In the genomic region with DNA sequence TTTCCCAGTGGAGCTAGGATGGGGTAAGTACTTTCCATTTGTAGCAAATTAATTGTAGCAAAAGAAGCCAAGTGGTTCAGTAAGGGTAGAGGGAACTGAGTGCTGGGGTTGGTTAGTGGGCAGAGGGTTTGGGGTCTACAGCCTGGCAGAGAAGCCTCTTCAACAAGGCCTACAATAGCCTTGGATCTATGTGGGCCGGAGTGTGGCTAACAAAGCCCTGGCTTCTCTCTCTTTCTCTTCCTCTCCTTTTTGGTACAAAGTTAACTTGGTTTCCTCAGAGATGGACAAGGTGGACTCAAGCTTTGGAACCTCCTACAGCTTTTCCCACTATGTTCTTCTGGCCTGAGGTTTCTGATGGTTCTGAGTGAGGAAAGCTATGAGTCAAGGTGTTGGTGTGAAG, we compare ENCODE assay signal across 16 mouse cellular contexts. TPM values are rescaled to one million over a fixed set of nuclear protein-coding genes. Genes with fewer than 3 reads are reported as not detected.
DNase-seq lines count a peak whose midpoint lies in the region; ATAC-seq and TF ChIP-seq lines count a peak whose summit lies in the region.
"Had no signal": no experiment of that assay in that cellular context is flagged by ENCODE, and none has a peak within 500 bp of the region (broad histone marks: within the 10 kb centered on the region; RNA-seq: fewer than 3 reads in every experiment).

No protein-coding gene starts in this region.

- H3K4me2 ChIP-seq in heart, embryonic 11.5 days: no peak overlapping the region
- H3K4me2 ChIP-seq in limb, embryonic 13.5 days (replicated peaks): 0 out of 2 replicates have a peak overlapping the region, but pooled peaks have one; percentile 2
- H3K4me2 ChIP-seq in stomach, postnatal 0 days (replicated peaks; ENCODE audit: low read depth): peak overlapping the region; percentile 76

- no peak overlapping the region for H3K27ac ChIP-seq in heart, embryonic 11.5 days (ENCODE audit: low read depth, low read length)
- H3K27ac ChIP-seq in heart, adult 2 months: no peak overlapping the region
- no peak overlapping the region for H3K27ac ChIP-seq in limb, embryonic 13.5 days
- H3K27ac ChIP-seq in stomach, postnatal 0 days (replicated peaks): peak overlapping the region; percentile 84

- no peaks in the 10 kb centered on the region for H3K9me3 ChIP-seq in heart, embryonic 11.5 days (replicated peaks; ENCODE audit: control insufficient read depth, low read length)
- H3K9me3 ChIP-seq in limb, embryonic 13.5 days: no peaks in the 10 kb centered on the region
- no peaks in the 10 kb centered on the region for H3K9me3 ChIP-seq in stomach, postnatal 0 days (ENCODE audit: control insufficient read depth, low read length)

- H3K9ac ChIP-seq in heart, embryonic 11.5 days (ENCODE audit: low read depth, low read length): no peak overlapping the region
- H3K9ac ChIP-seq in heart, adult 2 months (ENCODE audit: low read depth, low read length): no peak overlapping the region
- H3K9ac ChIP-seq in limb, embryonic 13.5 days: no peak overlapping the region
- H3K9ac ChIP-seq in stomach, postnatal 0 days (ENCODE audit: low read length): peak overlapping the region; percentile 50

- H3K79me2 ChIP-seq in heart, adult 2 months (replicated peaks; ENCODE audit: control insufficient read depth, insufficient read depth, low read length): no peaks in the 10 kb centered on the region

- TF ChIP-seq EP300 in heart, adult 2 months (IDR thresholded peaks at IDR 0.05; ENCODE audit: insufficient read depth, low read depth, low read length): no peak
- TF ChIP-seq EP300 in stomach, postnatal 0 days (optimal IDR thresholded peaks at IDR 0.05): no peak

- H3K27me3 ChIP-seq in heart, embryonic 11.5 days (ENCODE audit: control insufficient read depth, insufficient read depth, low read length): peaks cover 100% of the 10 kb centered on the region
- peaks cover 31% of the 10 kb centered on the region for H3K27me3 ChIP-seq in heart, adult 2 months (ENCODE audit: control insufficient read depth, insufficient read depth, low read length)
- peaks cover 73% of the 10 kb centered on the region for H3K27me3 ChIP-seq in limb, embryonic 13.5 days
- no peaks in the 10 kb centered on the region; the same call in 1 of the 2 replicates for H3K27me3 ChIP-seq in stomach, postnatal 0 days (ENCODE audit: control insufficient read depth, insufficient read depth, low read length)

- H3K36me3 ChIP-seq in heart, embryonic 11.5 days (ENCODE audit: control insufficient read depth, insufficient read depth, low read length): no peaks in the 10 kb centered on the region
- no peaks in the 10 kb centered on the region for H3K36me3 ChIP-seq in heart, adult 2 months (ENCODE audit: control insufficient read depth, insufficient read depth, low read length)
- peaks cover 32% of the 10 kb centered on the region for H3K36me3 ChIP-seq in limb, embryonic 13.5 days
- no peaks in the 10 kb centered on the region for H3K36me3 ChIP-seq in stomach, postnatal 0 days (ENCODE audit: control insufficient read depth, insufficient read depth, low read length)

- 0 out of 2 replicates have a peak overlapping the region, but pooled peaks have one; percentile 1 for H3K4me3 ChIP-seq in heart, embryonic 11.5 days (ENCODE audit: low read depth, low read length)
- no peak overlapping the region for H3K4me3 ChIP-seq in heart, adult 2 months
- H3K4me3 ChIP-seq in lung, adult 2 months (replicated peaks; ENCODE audit: extremely low read depth, low read depth, low read length): peak overlapping the region; percentile 43
- H3K4me3 ChIP-seq in limb, embryonic 13.5 days: no peak overlapping the region
- H3K4me3 ChIP-seq in stomach, postnatal 0 days (ENCODE audit: low read depth, low read length): peak overlapping the region; percentile 73

- H3K4me1 ChIP-seq in heart, embryonic 11.5 days (ENCODE audit: control insufficient read depth, insufficient read depth, low read length): peaks cover 12% of the 10 kb centered on the region
- no peaks in the 10 kb centered on the region for H3K4me1 ChIP-seq in heart, adult 2 months (ENCODE audit: control insufficient read depth, insufficient read depth, low read length)
- H3K4me1 ChIP-seq in lung, adult 2 months (ENCODE audit: control insufficient read depth, insufficient read depth, low read length): 0 out of 2 replicates have a peak, but pooled peaks cover 3% of the 10 kb centered on the region
- peaks cover 53% of the 10 kb centered on the region for H3K4me1 ChIP-seq in limb, embryonic 13.5 days
- no peaks in the 10 kb centered on the region for H3K4me1 ChIP-seq in stomach, postnatal 0 days (replicated peaks; ENCODE audit: control insufficient read depth, insufficient read depth)

- intact Hi-C loops in heart, adult 2 months (cut with DNase I): no loop called here

- no peak for TF ChIP-seq POLR2A in heart, adult 2 months (IDR thresholded peaks at IDR 0.05; ENCODE audit: insufficient read depth, low read depth, low read length)
- TF ChIP-seq POLR2A in lung, adult 2 months (IDR thresholded peaks at IDR 0.05; ENCODE audit: borderline replicate concordance, extremely low read depth, low read depth, low read length): no peak

- no peak for DNase-seq in heart, adult 2 months
- no peak for DNase-seq in lung, adult 2 months
- DNase-seq in lung, postnatal 25 days (ENCODE audit: low spot score): no peak
- peak; percentile 19 for DNase-seq in stomach, postnatal 0 days (ENCODE audit: low spot score)
- no peak for DNase-seq in c-Kit-positive CD71-positive TER-119-positive erythroid progenitor cells, embryonic 14.5 days (ENCODE audit: low spot score)
- DNase-seq in yolk sac, embryonic 10.5 days (ENCODE audit: low spot score): no peak
- DNase-seq: cerebellum, adult 9-10 months; left cerebral cortex, postnatal 4 days; midbrain, embryonic 14.5 days; right cerebral cortex, adult 18-20 months; thymus, postnatal 14 days had no signal

- no peak for ATAC-seq in heart, embryonic 11.5 days (replicated peaks; ENCODE audit: insufficient number of reproducible peaks, low FRiP score, low TSS enrichment)
- 0 out of 2 replicates have a peak, but pooled peaks have one; percentile 2 for ATAC-seq in limb, embryonic 13.5 days (ENCODE audit: low FRiP score, low read depth)
- ATAC-seq in stomach, postnatal 0 days (ENCODE audit: low FRiP score, low TSS enrichment): no peak

- 24% methylated on average over 1 of the region's 1 CpGs for WGBS in heart, embryonic 11.5 days (ENCODE audit: insufficient replicate concordance)
- 55% methylated on average over 1 of the region's 1 CpGs for WGBS in heart, adult 2 months
- WGBS in lung, adult 2 months: 39% methylated on average over 1 of the region's 1 CpGs
- 33% methylated on average over 1 of the region's 1 CpGs for WGBS in limb, embryonic 13.5 days
- WGBS in stomach, postnatal 0 days: 50% methylated on average over 1 of the region's 1 CpGs

- TF ChIP-seq CTCF in heart, adult 2 months (IDR thresholded peaks at IDR 0.05): no peak
- TF ChIP-seq CTCF in lung, adult 2 months (IDR thresholded peaks at IDR 0.05; ENCODE audit: insufficient read depth, low read length): no peak
- no peak for TF ChIP-seq CTCF in stomach, postnatal 0 days (IDR thresholded peaks at IDR 0.05; ENCODE audit: low read depth)

RNA-seq across cellular contexts. Expression of a gene that starts 3.1 kb away (rescaled TPM):
- 2.4 and 2.6 TPM in 2 replicates for polyA plus RNA-seq in heart, embryonic 11.5 days (2014; fragmentation: Nextera tagmentation; extraction: Ambion mirVana)
- under 1 TPM; 0.26 to 0.45 TPM for total RNA-seq in heart, adult 2 months (2021)
- 0.94 and 0.96 TPM in 2 replicates for polyA plus RNA-seq in heart, adult 2 months (2012; rRNA removed)
- polyA plus RNA-seq in lung, adult 2 months (2012; rRNA removed): 29.1 and 46.9 TPM in 2 replicates
- polyA plus RNA-seq in limb, embryonic 13.5 days (2015; fragmentation: Nextera tagmentation; extraction: Ambion mirVana): 4.8 and 5.3 TPM in 2 replicates
- polyA plus RNA-seq in stomach, postnatal 0 days (2015; fragmentation: Nextera tagmentation; extraction: Ambion mirVana): 8.4 and 8.9 TPM in 2 replicates
- total RNA-seq: left cerebral cortex, postnatal 4 days; neutrophil, adult 5-6 weeks had no signal
- polyA plus RNA-seq: midbrain, embryonic 14.5 days had no signal

RNA-seq across cellular contexts. Expression of a gene that starts 7.3 kb away (rescaled TPM):
- polyA plus RNA-seq in heart, embryonic 11.5 days (2014; fragmentation: Nextera tagmentation; extraction: Ambion mirVana): not detected in 2 replicates
- total RNA-seq in heart, adult 2 months (2021): not detected
- not detected in 2 replicates for polyA plus RNA-seq in heart, adult 2 months (2012; rRNA removed)
- 1.7 and 2.3 TPM in 2 replicates for polyA plus RNA-seq in lung, adult 2 months (2012; rRNA removed)
- 0.97 and 1.2 TPM in 2 replicates for polyA plus RNA-seq in limb, embryonic 13.5 days (2015; fragmentation: Nextera tagmentation; extraction: Ambion mirVana)
- 0.33 and 0.80 TPM in 2 replicates for polyA plus RNA-seq in stomach, postnatal 0 days (2015; fragmentation: Nextera tagmentation; extraction: Ambion mirVana)
- total RNA-seq: left cerebral cortex, postnatal 4 days; neutrophil, adult 5-6 weeks had no signal
- polyA plus RNA-seq: midbrain, embryonic 14.5 days had no signal

RNA-seq across cellular contexts. Expression of a gene that starts 9.7 kb away (rescaled TPM):
- 0.68 and 1.4 TPM in 2 replicates for polyA plus RNA-seq in heart, embryonic 11.5 days (2014; fragmentation: Nextera tagmentation; extraction: Ambion mirVana)
- under 1 TPM; 0.14 to 0.34 TPM for total RNA-seq in heart, adult 2 months (2021)
- polyA plus RNA-seq in heart, adult 2 months (2012; rRNA removed): 0.76 and 0.84 TPM in 2 replicates
- 5.7 and 8.4 TPM in 2 replicates for polyA plus RNA-seq in lung, adult 2 months (2012; rRNA removed)
- 0.52 and 0.96 TPM in 2 replicates for polyA plus RNA-seq in limb, embryonic 13.5 days (2015; fragmentation: Nextera tagmentation; extraction: Ambion mirVana)
- 2.5 and 2.6 TPM in 2 replicates for polyA plus RNA-seq in stomach, postnatal 0 days (2015; fragmentation: Nextera tagmentation; extraction: Ambion mirVana)
- total RNA-seq: left cerebral cortex, postnatal 4 days; neutrophil, adult 5-6 weeks had no signal
- polyA plus RNA-seq: midbrain, embryonic 14.5 days had no signal

RNA-seq across cellular contexts. Expression of a gene that starts 11.9 kb away (rescaled TPM):
- polyA plus RNA-seq in heart, embryonic 11.5 days (2014; fragmentation: Nextera tagmentation; extraction: Ambion mirVana): 1.5 and 2.2 TPM in 2 replicates
- total RNA-seq in heart, adult 2 months (2021): under 1 TPM; 0.55 to 0.76 TPM
- polyA plus RNA-seq in heart, adult 2 months (2012; rRNA removed): 0.53 and 1.3 TPM in 2 replicates
- polyA plus RNA-seq in lung, adult 2 months (2012; rRNA removed): 12.8 and 13.4 TPM in 2 replicates
- 5.9 and 6.3 TPM in 2 replicates for polyA plus RNA-seq in limb, embryonic 13.5 days (2015; fragmentation: Nextera tagmentation; extraction: Ambion mirVana)
- polyA plus RNA-seq in stomach, postnatal 0 days (2015; fragmentation: Nextera tagmentation; extraction: Ambion mirVana): 2.8 and 2.9 TPM in 2 replicates
- total RNA-seq: left cerebral cortex, postnatal 4 days; neutrophil, adult 5-6 weeks had no signal
- polyA plus RNA-seq: midbrain, embryonic 14.5 days had no signal

RNA-seq across cellular contexts. Expression of a gene that starts 11.9 kb away (rescaled TPM):
- polyA plus RNA-seq in heart, embryonic 11.5 days (2014; fragmentation: Nextera tagmentation; extraction: Ambion mirVana): not detected in 2 replicates
- total RNA-seq in heart, adult 2 months (2021): not detected
- not detected in 2 replicates for polyA plus RNA-seq in heart, adult 2 months (2012; rRNA removed)
- 0.37 and 0.39 TPM in 2 replicates for polyA plus RNA-seq in lung, adult 2 months (2012; rRNA removed)
- polyA plus RNA-seq in limb, embryonic 13.5 days (2015; fragmentation: Nextera tagmentation; extraction: Ambion mirVana): 0.29 TPM in 1 of 2 replicates, not detected in the other
- polyA plus RNA-seq in stomach, postnatal 0 days (2015; fragmentation: Nextera tagmentation; extraction: Ambion mirVana): 0.21 TPM in 1 of 2 replicates, not detected in the other
- total RNA-seq: adrenal gland, adult 18-20 months; left cerebral cortex, postnatal 4 days; neutrophil, adult 5-6 weeks had no signal
- polyA plus RNA-seq: brain, embryonic 14.5 days; midbrain, embryonic 14.5 days had no signal

Comparison
In these comparisons a context has a peak if more than half of its experiments do, and no peak if none do; other contexts are left out.
1. H3K4me3 ChIP-seq: peak in heart, embryonic 11.5 days (single experiment), lung, adult 2 months (single experiment) and stomach, postnatal 0 days (single experiment); none in heart, adult 2 months (single experiment) and limb, embryonic 13.5 days (single experiment).